Mouse (Mus musculus) gonadal fat pad, adult 2 months (tissue): Measurements from ENCODE around the gene Ggnbp2. TPM values are rescaled to one million over a fixed set of nuclear protein-coding genes. Genes with fewer than 3 reads are reported as not detected.
A peak's percentile ranks its signal among the peaks of the same experiment; 100 is the strongest.

ENCODE experiments used
- DNase-seq: peaks from one replicate; pipeline ENCODE4 v3.0.0-alpha.2; 2012; ENCODE audit warnings: low read depth
- polyA plus RNA-seq: library from polyadenylated mRNA; depleted of rRNA; stranded (reverse); fragments of >200 nt; gene quantifications from 2 replicates; pipeline ENCODE4 v1.2.3, GENCODE M21; 2012; rRNA removed

The Ggnbp2 gene
- polyA plus RNA-seq, 1 experiment: 34.1 TPM

DNA sequence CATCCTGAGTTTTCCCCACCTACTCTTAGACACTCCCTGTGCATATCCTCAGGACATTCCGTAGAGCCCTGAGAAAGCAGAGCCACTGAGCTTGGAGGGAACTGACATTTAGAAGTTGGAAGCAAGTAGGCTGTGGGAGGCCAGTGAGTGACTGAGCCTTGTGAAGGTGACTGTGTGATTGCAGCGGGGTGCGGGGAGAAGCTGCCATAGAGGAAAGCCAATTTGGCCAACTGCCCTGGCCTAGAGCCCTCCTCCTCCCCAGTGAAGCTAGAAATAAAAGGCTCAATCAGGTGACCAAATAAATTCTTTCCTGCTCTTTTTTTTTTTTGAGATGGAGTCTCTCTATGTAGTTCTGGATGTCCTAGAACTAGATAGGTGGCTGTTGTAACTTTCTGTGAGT, 44.4 kb downstream of the Ggnbp2 start:
- DNase-seq: no peak

DNA sequence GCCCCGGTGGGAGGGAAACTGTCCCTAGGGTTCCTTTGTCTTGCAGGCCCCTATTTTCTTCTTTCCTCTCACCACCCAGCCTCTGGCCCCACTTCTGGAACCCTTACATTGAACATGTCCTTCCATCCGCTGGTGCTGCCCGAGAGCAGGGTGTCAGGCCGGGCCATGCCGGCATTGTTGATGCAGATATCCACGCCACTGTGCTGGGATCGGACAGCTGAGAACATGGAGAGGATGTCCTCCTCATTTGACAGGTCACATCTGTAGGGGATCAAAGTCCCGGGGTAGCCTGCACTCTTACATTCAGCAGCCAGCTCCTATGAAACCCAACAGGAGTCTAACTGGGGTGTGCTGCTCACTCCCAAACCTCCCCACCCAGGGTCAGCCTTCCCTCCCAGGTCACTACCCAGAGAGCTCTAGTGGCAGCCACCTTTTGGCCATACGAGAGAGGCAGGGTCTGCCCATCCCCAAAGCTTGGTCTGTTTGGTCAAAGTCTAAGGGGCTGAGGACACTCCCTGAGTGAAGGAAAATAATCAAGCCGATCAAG, 45.3 kb downstream of the Ggnbp2 start:
- no peak for DNase-seq

DNA sequence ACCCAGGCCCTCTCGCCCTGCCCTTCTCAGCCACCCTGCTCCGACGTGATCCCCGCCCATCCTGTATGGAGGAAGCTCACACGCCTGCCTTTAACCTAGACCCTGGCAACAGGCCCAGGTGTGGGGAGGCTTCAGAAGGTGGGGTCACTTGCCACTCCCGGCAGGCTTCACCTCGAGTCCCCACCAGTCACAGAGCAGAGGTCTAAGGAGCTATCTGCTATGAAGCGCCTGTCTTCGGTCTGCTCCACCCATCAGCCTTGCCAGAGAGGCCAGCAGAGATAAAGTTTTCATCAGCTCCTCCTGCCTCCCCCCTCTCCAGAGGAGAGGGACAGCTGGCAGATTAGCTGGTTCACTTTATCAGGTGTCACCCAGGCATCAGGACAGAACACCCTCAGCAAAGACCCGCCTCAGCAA, 47.1 kb downstream of the Ggnbp2 start:
- DNase-seq: no peak

DNA sequence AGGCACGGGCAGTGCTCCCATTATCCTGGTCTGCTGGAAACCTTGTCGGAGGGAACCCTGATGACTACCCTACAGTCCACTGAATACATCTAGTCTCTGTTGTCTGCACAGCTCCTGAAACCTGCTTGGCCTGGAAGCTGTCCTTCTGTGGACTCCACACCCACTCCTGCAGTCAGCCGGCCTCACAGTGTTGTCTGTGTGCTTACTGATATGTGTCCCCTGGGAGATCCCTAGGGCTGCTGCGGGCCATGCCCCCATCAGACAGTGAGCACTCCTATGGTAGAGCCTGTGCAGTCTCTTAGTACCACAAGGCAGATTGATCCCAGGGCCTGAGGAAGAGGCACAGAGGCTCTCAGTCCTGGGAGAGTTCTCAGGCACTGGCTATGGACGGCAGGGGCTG, 48.1 kb downstream of the Ggnbp2 start:
- DNase-seq: no peak

DNA sequence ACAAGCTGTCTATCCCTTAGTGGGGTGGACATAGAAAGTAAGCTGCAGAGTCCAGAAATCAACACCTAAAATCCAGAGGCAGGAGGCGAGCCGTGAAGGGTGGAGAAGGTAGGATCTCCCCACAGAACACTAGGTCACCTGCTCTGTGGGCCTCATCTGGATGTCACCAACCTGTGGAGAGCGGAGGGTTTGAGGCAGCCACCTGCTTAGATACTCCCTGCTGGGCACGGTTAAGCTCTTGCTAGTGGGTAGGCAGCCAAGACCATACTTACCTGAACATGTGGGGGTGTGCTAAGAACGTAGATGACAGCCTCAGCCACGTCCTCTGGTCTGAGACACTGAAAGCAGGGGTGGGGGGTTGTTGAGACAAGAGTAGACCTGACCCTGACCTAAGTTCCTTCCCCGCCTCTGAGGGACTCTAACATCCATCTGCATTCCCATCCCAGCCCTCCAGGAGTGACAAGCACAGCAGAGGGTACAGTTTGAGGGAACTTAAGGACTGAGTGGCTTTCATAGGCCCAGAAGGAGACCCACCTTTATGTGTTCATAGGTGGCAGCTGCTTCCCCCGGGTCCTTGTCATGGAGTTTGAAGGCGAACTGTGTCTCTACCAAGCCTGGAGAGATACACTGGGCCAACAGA, 49.4 kb downstream of the Ggnbp2 start:
- DNase-seq: no peak

GRCm38 (mm10) chr11:84818961-84819692, 51.5 kb downstream of the Ggnbp2 start, which contains the start of gene Mrm1:
Gene Mrm1 (minus strand): TSS chr11:84819515.
- DNase-seq: peak; percentile 71

- no peak for DNase-seq
Measured at GRCm38 (mm10) chr11:84818085-84818960, 52.3 kb downstream of the Ggnbp2 start.

DNA sequence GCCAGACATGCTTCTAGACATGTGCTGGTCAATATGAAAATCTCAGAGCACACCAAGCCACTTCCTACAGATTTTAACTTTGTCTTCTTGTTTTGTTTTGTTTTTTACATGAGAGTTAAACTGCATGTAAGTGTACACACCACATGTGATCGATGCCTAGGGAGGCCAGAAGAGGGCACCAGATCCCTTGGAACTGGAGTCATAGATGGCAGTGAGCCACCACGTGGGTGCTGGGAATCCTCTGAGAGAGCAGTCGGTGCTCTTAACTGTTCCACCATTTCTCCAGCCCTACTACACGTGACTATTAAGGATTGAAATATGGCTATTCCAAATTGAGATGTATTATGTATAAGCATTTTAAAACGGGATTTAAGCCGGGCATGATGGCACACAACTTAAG, 53.3 kb downstream of the Ggnbp2 start:
- DNase-seq: no peak

GRCm38 (mm10) chr11:84813724-84814510, 56.7 kb downstream of the Ggnbp2 start:
- DNase-seq: no peak

- no peak for DNase-seq
Measured at GRCm38 (mm10) chr11:84804373-84804772, 66.2 kb downstream of the Ggnbp2 start.

DNA sequence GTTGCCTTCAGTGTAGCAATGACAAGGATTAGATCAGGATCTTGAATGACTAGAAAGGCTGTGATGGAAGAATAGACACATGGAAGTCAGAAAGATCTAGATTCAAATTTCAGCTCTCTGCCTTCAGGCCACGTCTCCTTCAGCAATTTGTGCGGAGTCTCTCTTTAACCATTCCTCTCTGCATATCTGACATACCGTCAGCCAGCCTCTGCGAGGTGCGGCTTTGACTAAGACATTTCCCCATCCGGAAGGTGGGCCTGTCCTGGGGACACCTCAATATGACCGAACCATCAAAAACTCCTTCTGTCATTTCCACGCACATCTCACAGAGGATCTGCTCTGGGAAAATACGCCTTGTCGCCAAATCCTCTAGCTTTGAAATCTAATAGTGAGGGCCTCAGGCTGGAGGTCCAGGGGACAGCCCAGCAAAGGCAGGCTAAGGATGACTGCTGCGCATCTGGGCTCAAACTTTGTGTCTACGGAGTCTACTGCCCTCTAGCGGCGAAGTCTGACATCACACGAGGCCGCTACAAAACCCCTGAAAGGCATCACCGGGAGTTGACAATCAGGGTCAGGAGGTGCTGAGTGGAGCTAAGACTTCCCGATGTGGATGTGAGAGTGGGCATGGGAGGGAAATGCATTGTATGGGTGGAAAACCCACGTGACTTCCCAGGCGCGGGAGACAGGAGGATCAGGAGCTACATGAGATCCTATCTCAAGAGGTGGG, 72.8 kb downstream of the Ggnbp2 start:
- DNase-seq: no peak

GRCm38 (mm10) chr11:84797026-84797425, 73.6 kb downstream of the Ggnbp2 start:
- DNase-seq: no peak

DNA sequence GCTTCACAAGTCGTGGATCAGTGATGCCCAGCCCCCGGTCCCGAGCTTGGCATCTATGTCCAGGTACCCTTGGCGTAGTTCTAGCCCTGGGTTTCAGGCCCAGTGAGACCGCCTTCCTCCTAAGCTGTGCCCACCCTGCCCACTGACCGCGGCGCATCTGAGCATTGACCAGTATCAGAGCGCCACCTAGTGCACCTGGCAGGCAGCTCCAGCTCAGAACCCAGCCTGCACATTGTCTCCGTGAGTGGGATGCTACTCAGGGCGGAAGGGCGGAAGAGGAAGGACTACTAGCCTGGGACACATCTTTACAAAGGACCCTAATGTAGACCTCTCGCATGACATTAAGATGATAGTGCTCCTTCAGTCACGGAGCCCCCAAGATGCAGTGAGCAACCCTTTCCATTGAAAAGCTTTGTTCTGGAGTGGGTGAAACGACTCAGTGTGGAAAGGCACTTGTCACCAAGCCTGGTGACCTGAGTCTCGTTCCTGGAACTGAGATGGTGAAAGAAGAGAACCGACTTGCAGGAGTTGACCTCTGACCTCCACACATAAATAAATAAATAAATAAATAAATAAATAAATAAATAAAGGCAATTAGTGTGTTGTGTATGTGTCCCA, 76.0 kb downstream of the Ggnbp2 start:
- no peak for DNase-seq

DNA sequence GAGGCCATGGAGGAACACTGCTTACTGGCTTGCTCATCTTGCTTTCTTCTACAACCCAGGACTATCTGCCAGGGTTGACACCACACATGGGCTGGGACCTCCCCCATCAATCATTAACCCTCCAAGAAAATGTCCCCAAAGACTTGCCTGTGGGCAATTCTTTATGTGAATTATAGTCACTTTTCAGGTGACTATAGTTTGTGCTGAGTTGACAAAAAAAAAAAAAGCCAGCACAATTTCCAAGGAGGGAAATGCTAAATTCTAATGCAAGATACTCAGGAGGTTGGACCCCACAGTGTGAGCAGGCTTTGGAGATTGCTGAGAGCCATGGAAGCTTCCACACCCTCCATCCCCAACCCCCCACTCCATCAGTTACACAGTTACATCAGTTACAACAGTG, 77.1 kb downstream of the Ggnbp2 start:
- DNase-seq: no peak

GRCm38 (mm10) chr11:84790383-84790782, 80.2 kb downstream of the Ggnbp2 start:
- DNase-seq: no peak

Other genes starting within 250 kb of the Ggnbp2 start
- 8.9 and 10.0 TPM in 2 replicates for gene Mrm1, start 51.3 kb downstream of the Ggnbp2 start, polyA plus RNA-seq
- 21.6 and 26.3 TPM in 2 replicates for gene Dhrs11, start 41.8 kb downstream of the Ggnbp2 start, polyA plus RNA-seq
- gene Myo19, start 9.3 kb upstream of the Ggnbp2 start, polyA plus RNA-seq: 10.4 and 16.7 TPM in 2 replicates
- gene Pigw, start 9.5 kb upstream of the Ggnbp2 start, polyA plus RNA-seq: 3.3 and 4.5 TPM in 2 replicates
- 11.5 and 17.7 TPM in 2 replicates for gene Znhit3, start 45.5 kb upstream of the Ggnbp2 start, polyA plus RNA-seq
- 86.5 and 91.9 TPM in 2 replicates for gene Car4, start 87.0 kb upstream of the Ggnbp2 start, polyA plus RNA-seq